Mouse (Mus musculus): ENCODE measurements at regions not wholly inside any gene's neighbourhood (a gene's known extent, or its start where the extent isn't known, plus 50 kb on each side); places are given as distances from the start of the nearest gene placed in this dataset.
A peak's percentile ranks its signal among the peaks of the same experiment; 100 is the strongest.

GRCm38 (mm10) chr6:93133940-93134339 is 190.6 kb upstream of the Adamts9 start:
- no peak for DNase-seq (ENCODE audit: low read depth, low spot score)

DNA sequence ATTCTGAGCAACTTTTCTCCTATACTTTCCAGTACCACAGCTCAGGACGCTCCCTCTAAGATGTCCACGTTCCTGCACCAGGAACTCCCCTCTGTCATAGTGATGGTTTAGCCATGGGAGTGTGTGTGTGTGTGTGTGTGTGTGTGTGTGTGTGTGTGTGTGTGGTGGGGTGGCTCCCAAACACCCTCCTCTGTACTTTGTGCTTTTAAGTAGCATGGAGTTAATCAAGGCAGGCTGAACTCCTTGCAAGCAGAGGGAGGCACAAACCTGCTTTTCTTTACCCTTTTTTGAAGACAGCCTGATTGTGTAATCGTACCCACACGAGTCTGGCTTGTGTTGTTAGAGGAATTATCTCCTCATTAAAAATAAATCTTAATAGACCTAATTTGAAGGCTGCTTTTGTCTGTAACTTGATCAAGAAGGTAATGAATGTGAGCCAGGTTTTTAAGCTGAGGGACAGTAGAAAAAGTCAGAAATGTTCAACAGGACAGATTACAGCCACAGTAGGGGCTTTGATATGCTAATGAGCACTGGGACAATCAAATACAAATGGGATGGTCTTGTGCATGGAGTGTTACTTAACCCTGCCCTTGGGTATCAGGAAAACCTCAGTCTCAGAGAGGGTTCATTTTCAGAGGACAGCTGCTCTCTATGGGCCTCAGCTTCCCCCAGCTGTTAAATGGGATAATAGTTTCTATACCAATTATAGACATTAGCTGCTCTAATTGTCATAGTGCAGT is 187.8 kb upstream of the Adamts9 start:
- DNase-seq (ENCODE audit: low read depth, low spot score), result no peak

DNA sequence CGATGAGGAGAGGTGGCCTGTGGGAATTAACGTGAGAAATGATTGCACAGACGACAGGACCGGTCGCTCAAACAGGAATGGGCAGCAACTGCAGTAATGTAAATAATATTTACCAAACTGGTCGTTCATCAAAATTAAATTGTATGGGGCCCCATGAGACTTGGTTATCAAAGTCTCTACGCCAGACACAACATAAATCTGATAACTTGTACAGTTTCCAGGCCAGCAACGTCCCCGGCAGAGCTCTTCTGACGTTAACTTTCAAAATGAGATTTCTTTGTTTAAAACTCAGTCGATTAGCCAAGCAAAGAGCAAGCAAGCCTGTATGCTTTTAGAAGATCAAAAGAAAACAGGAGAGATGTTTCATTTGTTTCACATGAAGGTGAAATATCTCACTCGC is 176.2 kb upstream of the Adamts9 start:
- DNase-seq (ENCODE audit: low read depth, low spot score), result peak; percentile 43

DNA sequence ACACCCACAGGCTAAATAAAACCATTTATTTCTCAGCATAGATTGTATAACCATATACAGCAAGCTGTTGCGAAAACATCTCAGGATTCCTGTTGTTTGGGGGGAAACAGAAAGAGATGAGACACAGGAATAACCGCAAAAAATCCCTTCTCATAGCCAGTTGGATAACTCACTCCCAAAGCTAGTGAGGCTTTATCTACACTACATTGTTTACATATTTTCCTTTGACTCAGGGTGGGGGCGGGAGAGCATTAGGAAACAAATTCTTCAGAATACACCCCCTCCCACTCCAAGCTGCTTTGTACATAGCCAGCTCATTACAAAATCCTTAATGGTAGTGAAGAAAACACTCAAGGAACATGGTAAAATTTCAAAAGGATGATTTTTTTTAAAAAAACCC is 170.1 kb upstream of the Adamts9 start:
- no peak for DNase-seq (ENCODE audit: low read depth, low spot score)

DNA sequence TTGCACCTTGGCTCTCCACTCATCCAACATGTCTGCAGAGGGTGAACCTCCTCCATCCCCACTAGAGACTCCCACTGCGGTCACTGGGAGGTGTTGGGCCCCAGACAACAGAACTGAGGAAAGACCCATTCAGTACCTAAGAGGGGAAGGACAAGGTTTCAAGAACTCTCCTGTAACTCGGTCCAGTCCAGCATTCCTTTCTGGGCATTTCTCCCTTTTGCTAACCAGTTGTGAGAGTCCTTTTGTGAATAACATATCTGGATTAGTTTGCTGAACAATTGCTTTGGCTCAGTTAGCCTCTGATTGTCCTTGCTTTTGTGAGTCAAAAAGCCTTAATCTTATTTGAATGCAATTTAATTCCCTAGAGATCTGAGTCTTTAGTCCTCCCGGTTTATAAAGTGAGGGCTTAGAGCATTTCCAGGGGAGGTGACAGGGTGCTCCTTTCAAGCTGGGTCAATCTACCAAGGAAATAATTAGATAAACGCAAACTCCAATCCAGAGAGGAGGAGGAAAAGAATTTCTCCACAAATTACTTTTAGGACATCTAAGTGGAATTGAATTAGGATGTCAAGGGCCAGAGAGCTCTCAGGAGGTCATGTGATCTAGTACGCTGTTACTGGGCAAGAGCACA is 151.6 kb upstream of the Adamts9 start:
- no peak for DNase-seq (ENCODE audit: low read depth, low spot score)

DNA sequence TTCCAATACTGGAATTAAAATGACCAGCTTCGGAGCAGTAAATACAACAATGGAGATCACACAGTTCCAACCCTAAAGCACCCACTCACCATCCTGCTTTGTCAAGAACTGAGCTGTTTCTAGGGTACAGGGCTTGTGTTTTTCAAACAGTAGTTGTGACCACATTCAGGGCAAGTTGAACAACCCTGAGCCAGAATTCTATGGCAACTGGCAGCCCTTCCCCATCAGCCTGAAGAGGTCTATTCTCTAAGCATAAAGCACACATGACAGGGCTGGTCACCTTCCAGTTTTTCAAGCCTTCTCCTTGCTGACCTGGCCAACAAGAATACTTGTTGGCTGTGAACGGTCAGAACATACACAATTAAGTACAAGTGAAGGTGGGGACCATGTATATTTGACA is 150.5 kb upstream of the Adamts9 start:
- no peak for DNase-seq (ENCODE audit: low read depth, low spot score)

- no peak for DNase-seq (ENCODE audit: low read depth, low spot score)
These were observed 144.0 kb upstream of the Adamts9 start for GRCm38 (mm10) chr6:93087329-93087728.

GRCm38 (mm10) chr6:93084286-93084685 is 141.0 kb upstream of the Adamts9 start:
- DNase-seq (ENCODE audit: low read depth, low spot score), result no peak

DNA sequence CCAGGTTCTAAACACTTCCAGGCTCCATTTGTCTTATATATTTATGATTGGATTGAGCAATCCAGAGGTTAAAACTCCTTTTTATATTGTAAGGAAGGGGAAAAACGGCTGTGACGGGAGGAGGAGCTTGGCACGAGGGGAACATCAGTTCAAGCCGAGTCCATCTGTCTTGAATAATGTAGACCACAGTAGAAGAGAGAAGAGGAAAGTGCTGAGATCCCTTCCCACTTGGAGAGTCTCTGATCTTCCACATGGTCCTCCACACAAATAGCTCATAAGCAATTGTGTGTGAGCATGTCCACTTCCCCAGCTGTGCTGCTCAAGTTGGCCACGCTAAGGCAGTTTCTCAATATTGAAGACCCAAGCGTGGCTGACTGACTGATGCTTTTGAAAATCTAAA is 140.4 kb upstream of the Adamts9 start:
- DNase-seq (ENCODE audit: low read depth, low spot score), result no peak

- DNase-seq (ENCODE audit: low read depth, low spot score), result no peak
These were observed 138.9 kb upstream of the Adamts9 start for GRCm38 (mm10) chr6:93082205-93082604.

GRCm38 (mm10) chr6:93076681-93077080 is 133.4 kb upstream of the Adamts9 start:
- DNase-seq (ENCODE audit: low read depth, low spot score), result no peak

DNA sequence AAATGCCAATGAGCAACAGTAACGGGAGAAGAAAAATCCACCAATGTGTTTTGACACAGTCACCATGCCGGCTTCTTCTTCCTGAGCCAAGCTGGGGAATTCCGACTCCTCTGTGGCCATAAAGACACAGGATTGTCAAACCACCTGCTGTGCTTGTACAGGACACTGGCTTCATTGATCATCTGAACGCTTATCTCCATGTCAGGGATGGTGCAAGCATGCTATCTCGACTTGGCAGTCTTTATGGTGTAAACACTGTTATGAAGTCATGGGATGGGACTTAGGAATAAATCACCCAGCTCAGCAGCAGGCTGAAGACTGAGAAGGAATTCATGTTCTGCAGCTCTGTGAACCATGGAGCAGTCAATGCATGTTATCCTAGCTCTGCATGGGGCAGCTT is 132.6 kb upstream of the Adamts9 start:
- DNase-seq (ENCODE audit: low read depth, low spot score), result no peak

GRCm38 (mm10) chr6:93075011-93075410 is 131.7 kb upstream of the Adamts9 start:
- no peak for DNase-seq (ENCODE audit: low read depth, low spot score)

DNA sequence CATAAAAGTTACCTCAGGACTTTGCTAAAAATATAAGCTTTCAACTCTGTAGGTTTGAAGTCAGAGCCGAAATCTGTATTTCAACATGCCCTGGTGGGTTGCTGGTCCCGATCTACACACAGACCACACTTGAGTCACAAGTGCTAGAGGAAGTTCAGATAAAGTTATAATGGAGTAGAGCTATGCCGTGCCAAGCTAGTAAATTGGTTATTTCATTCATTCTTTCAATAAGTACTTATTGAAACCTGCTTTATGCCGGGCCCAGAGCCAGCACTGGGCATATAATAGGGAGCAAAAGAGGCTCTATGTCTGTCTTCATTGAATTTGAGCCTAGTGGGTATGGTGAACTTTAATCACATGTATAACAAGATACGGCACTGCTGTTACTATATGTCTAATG is 127.6 kb upstream of the Adamts9 start:
- no peak for DNase-seq (ENCODE audit: low read depth, low spot score)

DNA sequence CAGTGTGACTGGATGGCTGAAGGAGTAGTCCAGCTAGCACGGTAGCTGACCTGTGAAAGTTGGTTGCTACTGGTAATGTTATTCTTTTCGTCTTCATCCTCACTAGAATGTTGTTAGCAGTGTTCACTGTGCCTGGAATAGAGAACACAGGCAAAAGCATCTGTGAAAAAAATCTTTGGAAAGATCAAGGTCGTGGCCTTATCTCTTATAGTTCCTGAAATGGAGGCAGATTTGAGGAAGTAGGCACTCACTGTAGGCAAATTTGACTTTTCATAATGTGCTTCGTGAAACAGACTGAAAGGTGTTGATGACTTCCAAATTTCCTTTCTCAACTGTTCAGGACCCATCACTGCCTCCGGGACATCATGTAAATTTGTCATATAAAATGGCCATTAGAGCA is 124.5 kb upstream of the Adamts9 start:
- DNase-seq (ENCODE audit: low read depth, low spot score), result no peak

GRCm38 (mm10) chr6:93066553-93067376 is 123.5 kb upstream of the Adamts9 start:
- DNase-seq (ENCODE audit: low read depth, low spot score), result peak; percentile 85

DNA sequence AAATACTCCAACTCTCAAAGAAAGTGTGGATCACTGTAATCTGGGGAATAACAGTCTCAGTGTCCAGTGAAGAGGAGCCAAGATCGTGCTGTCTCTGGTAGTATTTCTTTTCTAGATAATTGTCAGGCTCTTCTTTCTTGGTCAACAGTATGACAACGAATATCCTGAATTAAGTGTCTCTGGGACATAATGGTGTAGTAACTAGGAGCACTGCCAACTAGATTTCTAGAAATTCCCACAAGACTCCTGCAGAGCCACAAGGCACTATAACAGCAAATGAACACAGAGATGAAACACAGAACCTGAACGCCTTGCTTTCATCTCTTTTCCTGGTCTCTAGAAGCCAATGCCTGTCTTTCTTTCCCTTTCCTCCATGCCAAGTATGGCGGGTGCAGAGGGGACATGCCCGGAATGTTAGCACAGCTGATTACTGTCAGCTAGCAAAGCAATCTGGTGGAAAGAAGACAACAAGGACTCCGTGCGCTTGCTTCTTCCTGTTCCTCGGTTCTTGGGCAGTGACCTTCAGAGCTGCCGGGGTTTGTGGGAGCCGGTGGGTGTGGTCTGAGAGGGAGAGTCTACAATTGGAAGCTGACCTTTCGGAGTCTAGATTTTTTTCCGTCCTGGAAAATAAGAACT is 122.7 kb upstream of the Adamts9 start:
- DNase-seq (ENCODE audit: low read depth, low spot score), result no peak

DNA sequence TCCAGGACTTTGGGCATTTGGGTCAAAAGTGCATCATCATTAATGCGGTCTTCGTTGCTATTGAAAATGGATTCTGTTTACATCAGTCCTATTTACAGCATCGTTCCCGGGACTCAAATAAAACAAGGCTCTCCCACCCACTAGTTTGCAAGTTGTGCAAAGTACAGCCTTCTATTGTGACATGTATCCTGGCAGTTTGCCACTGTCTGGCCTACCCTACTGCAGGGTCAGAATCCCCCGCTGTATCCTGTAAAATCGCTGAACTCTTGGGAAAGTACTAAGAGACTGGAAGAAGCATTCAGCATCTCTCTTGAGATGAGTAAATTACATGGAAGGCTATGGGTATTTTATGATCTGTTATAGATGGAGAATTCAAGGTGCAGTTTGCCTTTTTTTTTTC is 122.1 kb upstream of the Adamts9 start:
- DNase-seq (ENCODE audit: low read depth, low spot score), result peak; percentile 13

GRCm38 (mm10) chr6:93064366-93064765 is 121.1 kb upstream of the Adamts9 start:
- DNase-seq (ENCODE audit: low read depth, low spot score), result no peak

DNA sequence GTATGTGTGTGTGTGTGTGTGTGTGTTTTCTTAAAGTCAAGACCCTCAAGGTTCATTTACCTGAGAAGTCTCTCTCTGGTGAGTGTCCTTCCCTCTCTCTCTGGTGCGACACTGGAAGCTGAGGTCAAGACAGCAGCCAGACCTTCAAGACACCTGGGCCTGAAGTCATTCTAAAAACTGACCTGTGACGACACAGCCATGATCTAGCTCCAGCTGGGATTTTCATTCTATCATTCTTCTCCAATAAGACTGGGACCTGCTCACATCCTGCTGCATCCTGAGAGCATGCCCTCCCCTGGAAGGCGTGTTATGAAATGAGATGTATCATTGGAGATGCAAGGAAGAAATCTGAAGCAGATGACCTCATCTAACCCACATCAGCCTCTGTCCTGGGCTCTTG is 118.4 kb upstream of the Adamts9 start:
- DNase-seq (ENCODE audit: low read depth, low spot score), result no peak

GRCm38 (mm10) chr6:93045524-93045923 is 102.2 kb upstream of the Adamts9 start:
- no peak for DNase-seq (ENCODE audit: low read depth, low spot score)

DNA sequence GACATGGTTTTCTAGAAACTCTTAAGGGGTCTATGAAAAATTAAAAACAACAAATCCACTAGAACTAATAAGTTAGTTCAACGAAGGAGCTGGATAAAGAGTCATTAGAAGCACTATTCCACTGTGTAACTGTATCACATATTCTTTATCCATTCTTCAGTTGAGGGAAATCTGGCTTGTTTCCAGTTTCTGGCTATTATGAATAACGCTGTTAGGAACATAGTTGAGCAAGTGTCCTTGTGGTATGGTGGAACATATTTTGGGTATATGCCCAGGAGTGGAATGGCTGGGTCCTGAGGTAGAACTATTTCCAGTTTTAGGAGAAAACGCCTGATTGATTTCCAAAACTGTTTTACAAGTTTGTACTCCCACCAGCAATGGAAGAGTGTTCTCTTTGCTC is 97.7 kb upstream of the Adamts9 start:
- DNase-seq (ENCODE audit: low read depth, low spot score), result no peak

Measured in forelimb bud, embryonic 11.5 days (tissue).